Mouse (Mus musculus) heart, embryonic 14.5 days (tissue): ENCODE measurements around the gene Eif5. TPM values are rescaled to one million over a fixed set of nuclear protein-coding genes. Genes with fewer than 3 reads are reported as not detected.

Experiments used
- ATAC-seq: fragments of 200-750 bp; cut with Nextera tagmentation; 2 replicates; pipeline ENCODE4 v1.8.0; 2017; ENCODE audit warnings: low read depth, moderate TSS enrichment; ENCODE audit not compliant: insufficient number of reproducible peaks, insufficient read depth, low FRiP score
- H3K27ac ChIP-seq, 2 experiments: fragments of 200-500 bp in 1 of 2; fragments of 300-500 bp in 1 of 2; sonication (generic) in 1 of 2; replicated peaks in 1 of 2; 2 replicates each; pipeline ENCODE4 v1.5.1; 2012 to 2014; ENCODE audit warnings: low read depth in 2 of 2, low read length in 2 of 2, control low read depth in 1 of 2, mild to moderate bottlenecking in 1 of 2, mixed read lengths in 1 of 2; ENCODE audit not compliant: control insufficient read depth in 1 of 2, insufficient read depth in 1 of 2
- H3K27me3 ChIP-seq: fragments of 300-500 bp; sonication (generic); 2 replicates; pipeline ENCODE4 v1.6.1; 2014; ENCODE audit warnings: mild to moderate bottlenecking, low read length, control low read depth; ENCODE audit not compliant: control insufficient read depth, insufficient read depth
- H3K36me3 ChIP-seq: fragments of 300-500 bp; sonication (generic); 2 replicates; pipeline ENCODE4 v1.6.1; 2014; ENCODE audit warnings: mild to moderate bottlenecking, control low read depth, low read length, mixed read lengths; ENCODE audit not compliant: control insufficient read depth, insufficient read depth
- H3K4me1 ChIP-seq, 2 experiments: fragments of 200-500 bp in 1 of 2; fragments of 300-500 bp in 1 of 2; sonication (generic) in 1 of 2; 2 replicates each; pipeline ENCODE4 v1.6.1; 2012 to 2014; ENCODE audit warnings: low read length in 2 of 2, control low read depth in 1 of 2, mixed read lengths in 1 of 2; ENCODE audit not compliant: control insufficient read depth in 2 of 2, insufficient read depth in 2 of 2
- H3K4me2 ChIP-seq: fragments of 300-500 bp; sonication (generic); 2 replicates; pipeline ENCODE4 v1.6.1; 2014; ENCODE audit warnings: mild to moderate bottlenecking, low read length
- H3K4me3 ChIP-seq, 2 experiments: fragments of 200-500 bp in 1 of 2; fragments of 300-500 bp in 1 of 2; sonication (generic) in 1 of 2; 2 replicates each; pipeline ENCODE4 v1.5.1; 2012 to 2014; ENCODE audit warnings: low read length in 2 of 2, mild to moderate bottlenecking in 2 of 2, control low read depth in 1 of 2, low read depth in 1 of 2, moderate library complexity in 1 of 2; ENCODE audit not compliant: control insufficient read depth in 1 of 2, insufficient read depth in 1 of 2
- H3K9ac ChIP-seq: fragments of 300-500 bp; sonication (generic); 2 replicates; pipeline ENCODE4 v1.6.1; 2014; ENCODE audit warnings: mild to moderate bottlenecking, low read length
- H3K9me3 ChIP-seq: fragments of 300-500 bp; sonication (generic); 2 replicates; pipeline ENCODE4 v1.6.1; 2016; ENCODE audit warnings: low read length, control low read depth; ENCODE audit not compliant: control insufficient read depth
- WGBS: fragments of 180-500 bp; shearing (Covaris S2); extraction: QIAGEN DNeasy Blood & Tissue Kit; methylation state at CpG from one replicate; pipeline ENCODE4 v1.1.7; 2014; 5-methylcytosine and 5-hydroxymethylcytosine counted together
- polyA plus RNA-seq: library from polyadenylated mRNA; unstranded; fragments of >200 nt; fragmentation: Nextera tagmentation; extraction: Ambion mirVana; gene quantifications from 2 replicates; pipeline ENCODE4 v1.2.1, GENCODE M21; 2014

Gene Eif5
- polyA plus RNA-seq, 1 experiment from 2014 or later = 364 TPM

GRCm38 (mm10) chr12:111562276-111562814, 24.5 kb downstream of the Eif5 start:
- peak overlapping the region; percentile 75 to 76 for H3K27ac ChIP-seq
- peaks cover 14 to 22% of the 10 kb centered on the region in 2 experiments for H3K4me1 ChIP-seq
- peak overlapping the region; percentile 54 for H3K9ac ChIP-seq
- H3K9me3 ChIP-seq = no peaks in the 10 kb centered on the region
- no peaks in the 10 kb centered on the region for H3K36me3 ChIP-seq
- H3K27me3 ChIP-seq = no peaks in the 10 kb centered on the region
- WGBS = 22% methylated on average over 4 of the region's 4 CpGs
- no peak overlapping the region for H3K4me3 ChIP-seq
- ATAC-seq = peak; percentile 56; the same call in 1 of the 2 replicates
- H3K4me2 ChIP-seq = peak overlapping the region; percentile 21; the same call in 1 of the 2 replicates

- WGBS = 38% methylated on average over 5 of the region's 5 CpGs
- ATAC-seq = no peak
- peak overlapping the region; percentile 21; the same call in 1 of the 2 replicates for H3K4me2 ChIP-seq
- peak overlapping the region; percentile 59 to 75; a peak in 3 of 4 replicates for H3K27ac ChIP-seq
- no peaks in the 10 kb centered on the region for H3K27me3 ChIP-seq
- no peaks in the 10 kb centered on the region for H3K36me3 ChIP-seq
- no peak overlapping the region for H3K4me3 ChIP-seq
- H3K9me3 ChIP-seq = no peaks in the 10 kb centered on the region
- peak overlapping the region; percentile 34; the same call in 1 of the 2 replicates for H3K9ac ChIP-seq
- H3K4me1 ChIP-seq = peaks cover 14 to 22% of the 10 kb centered on the region in 2 experiments
Observed at GRCm38 (mm10) chr12:111563076-111563629, 25.3 kb downstream of the Eif5 start.

GRCm38 (mm10) chr12:111565363-111565762, 27.5 kb downstream of the Eif5 start:
- no peak overlapping the region for H3K4me3 ChIP-seq
- no peak overlapping the region for H3K4me2 ChIP-seq
- ATAC-seq = no peak
- H3K27ac ChIP-seq = no peak overlapping the region
- peaks cover 16 to 19% of the 10 kb centered on the region in 2 experiments for H3K4me1 ChIP-seq
- WGBS = 72% methylated on average over 5 of the region's 5 CpGs
- no peak overlapping the region for H3K9ac ChIP-seq
- no peaks in the 10 kb centered on the region for H3K27me3 ChIP-seq
- H3K9me3 ChIP-seq = no peaks in the 10 kb centered on the region
- H3K36me3 ChIP-seq = no peaks in the 10 kb centered on the region

GRCm38 (mm10) chr12:111568836-111569235, 31.0 kb downstream of the Eif5 start:
- no peaks in the 10 kb centered on the region for H3K9me3 ChIP-seq
- H3K36me3 ChIP-seq = no peaks in the 10 kb centered on the region
- peaks cover 9 to 12% of the 10 kb centered on the region in 2 experiments for H3K4me1 ChIP-seq
- H3K27ac ChIP-seq = no peak overlapping the region; a peak in 1 of 4 replicates
- 33% methylated on average over 11 of the region's 11 CpGs for WGBS
- ATAC-seq = no peak
- H3K9ac ChIP-seq = peak overlapping the region; percentile 52
- no peak overlapping the region for H3K4me3 ChIP-seq
- H3K4me2 ChIP-seq = 0 out of 2 replicates have a peak overlapping the region, but pooled peaks have one; percentile 23
- no peaks in the 10 kb centered on the region for H3K27me3 ChIP-seq

- no peaks in the 10 kb centered on the region for H3K36me3 ChIP-seq
- no peaks in the 10 kb centered on the region for H3K9me3 ChIP-seq
- WGBS = 62% methylated on average over 7 of the region's 7 CpGs
- peaks cover 11 to 24% of the 10 kb centered on the region in 2 experiments for H3K4me1 ChIP-seq
- H3K27ac ChIP-seq = no peak overlapping the region
- no peak overlapping the region for H3K4me2 ChIP-seq
- H3K4me3 ChIP-seq = no peak overlapping the region
- H3K27me3 ChIP-seq = no peaks in the 10 kb centered on the region
- H3K9ac ChIP-seq = no peak overlapping the region
- ATAC-seq = no peak
Observed at GRCm38 (mm10) chr12:111572406-111572805, 34.6 kb downstream of the Eif5 start.

GRCm38 (mm10) chr12:111573315-111573714, 35.5 kb downstream of the Eif5 start:
- Histone ChIP-seq H3K9ac (peak overlapping the region; percentile 97), H3K9me3 (no peaks in the 10 kb centered on the region), H3K27me3 (no peaks in the 10 kb centered on the region), H3K4me3 (peak overlapping the region in 1 of 2 experiments; percentile 94; a peak in 1 of 4 replicates), H3K4me1 (peaks cover 11 to 24% of the 10 kb centered on the region in 2 experiments), H3K4me2 (peak overlapping the region; percentile 90), H3K36me3 (no peaks in the 10 kb centered on the region), H3K27ac (no peak overlapping the region)
- no peak for ATAC-seq
- 49% methylated on average over 6 of the region's 6 CpGs for WGBS

GRCm38 (mm10) chr12:111574074-111574886, 36.5 kb downstream of the Eif5 start, which contains the start of gene Mark3:
TSS of gene Mark3 (plus strand) at chr12:111574523.
- under 1% methylated on average over 73 of the region's 75 CpGs for WGBS
- Histone ChIP-seq H3K27ac (peak within 1 kb of the TSS; percentile 86 to 91), H3K9me3 (no peaks in the 10 kb centered on the region), H3K27me3 (no peaks in the 10 kb centered on the region), H3K4me2 (peak within 1 kb of the TSS; percentile 90), H3K36me3 (no peaks in the 10 kb centered on the region), H3K4me3 (peak within 1 kb of the TSS; percentile 90 to 94), H3K9ac (peak within 1 kb of the TSS; percentile 97), H3K4me1 (peaks cover 6 to 19% of the 10 kb centered on the region in 2 experiments; a peak in 3 of 4 replicates)
- ATAC-seq = peak; percentile 94
